Mouse (Mus musculus) layer of hippocampus, postnatal 25 days (tissue): Measurements from ENCODE around the gene Inka2. TPM values are rescaled to one million over a fixed set of nuclear protein-coding genes. Genes with fewer than 3 reads are reported as not detected.
"Not testable (repeated sequence)": the region's sequence is repeated elsewhere in the genome, so short reads cannot be mapped to it uniquely, and the experiment has no call there.

Experiments
- DNase-seq, 2 experiments: peaks; one replicate each; pipeline ENCODE4 v3.0.0; 2022; ENCODE audit warnings: mixed read lengths in 2 of 2, low spot score in 1 of 2; ENCODE audit errors: extremely low spot score in 1 of 2
- total RNA-seq, 2 experiments: library from RNA; stranded (reverse); gene quantifications; 2 replicates each; pipeline ENCODE4 v1.2.3; 2021

Inka2 gene
- total RNA-seq, 2 experiments from 2014 or later: 61.9 to 72.7 TPM

DNA sequence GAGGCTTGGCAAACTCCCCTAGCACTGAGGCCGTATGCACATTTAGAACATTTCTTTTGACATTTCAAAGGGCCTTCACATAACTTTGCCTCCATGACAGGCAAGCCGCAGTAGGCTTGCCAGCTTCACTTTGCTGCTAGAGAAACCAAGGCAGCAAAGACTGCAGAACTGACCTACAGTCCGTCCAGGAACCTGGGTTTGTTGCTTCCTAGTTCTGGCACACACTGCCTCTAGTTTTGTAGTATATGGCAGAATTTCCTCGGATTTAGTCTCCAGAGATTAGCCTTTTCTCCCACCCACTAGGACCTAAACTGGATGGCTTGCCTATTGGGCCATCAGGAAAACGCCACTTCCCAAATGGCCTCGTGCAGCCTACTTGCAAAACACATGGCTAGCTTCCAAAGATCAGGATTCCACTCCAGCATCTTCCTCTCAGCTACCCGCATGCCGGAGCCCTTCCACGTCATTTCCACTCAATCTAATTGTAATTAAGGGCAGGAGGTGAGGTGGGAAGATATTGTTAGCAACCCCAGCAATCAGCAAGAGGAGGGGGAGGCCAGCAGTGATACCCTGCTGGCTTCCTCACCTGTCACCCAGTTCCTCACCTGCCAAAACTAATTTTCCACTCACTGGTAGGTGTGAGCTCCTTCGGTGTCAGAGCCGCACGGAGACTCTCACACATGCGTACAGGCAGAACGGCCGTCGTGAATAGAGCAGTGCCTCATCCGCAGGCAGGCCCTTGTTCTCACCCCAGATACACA lies 7.8 kb upstream of the Inka2 start:
- no peak for DNase-seq

DNA sequence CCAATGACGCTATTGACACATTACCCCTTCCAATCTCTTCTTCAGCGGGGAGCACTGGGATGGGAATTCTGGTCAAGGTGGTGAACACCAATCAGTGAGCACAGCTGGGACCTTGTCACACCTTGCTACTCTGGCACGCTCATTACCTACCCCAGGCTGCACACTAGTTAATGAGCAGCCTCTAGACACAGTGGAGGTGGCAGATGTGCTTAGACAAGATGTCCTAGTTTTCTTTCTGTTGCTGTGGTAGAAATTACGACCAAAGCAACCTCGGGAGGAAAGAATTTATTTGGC lies 7.3 kb upstream of the Inka2 start:
- DNase-seq: no peak

GRCm38 (mm10) chr3:105698311-105698710 lies 6.1 kb upstream of the Inka2 start:
- no peak for DNase-seq

- no peak for DNase-seq
Observed at GRCm38 (mm10) chr3:105699241-105699933, 5.0 kb upstream of the Inka2 start.

GRCm38 (mm10) chr3:105700786-105701185 lies 3.6 kb upstream of the Inka2 start:
- not testable (repeated sequence) for DNase-seq

GRCm38 (mm10) chr3:105701399-105701798 lies 3.0 kb upstream of the Inka2 start:
- DNase-seq: no peak

DNA sequence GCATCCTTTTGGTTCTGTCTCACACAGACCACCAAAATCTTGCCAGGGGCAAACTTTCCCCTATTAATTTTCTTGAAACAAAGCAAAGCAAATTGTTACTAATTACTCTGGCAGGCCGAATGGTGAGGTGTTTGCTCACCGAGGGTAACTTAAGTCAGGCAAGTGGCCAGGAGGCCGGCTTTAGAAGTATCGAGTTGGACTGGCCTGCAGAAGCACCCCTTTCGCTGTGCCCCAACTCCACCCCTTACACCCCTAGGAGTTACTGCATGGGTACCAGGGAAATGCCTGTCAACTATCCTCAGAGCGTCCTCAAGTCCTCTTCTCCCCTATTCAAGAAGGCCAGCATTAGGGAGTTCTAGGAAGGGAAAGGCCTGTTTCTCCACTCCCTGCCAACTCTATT lies 828 bp upstream of the Inka2 start:
- no peak for DNase-seq

- DNase-seq: peak; percentile 75 to 92
Observed at GRCm38 (mm10) chr3:105705061-105705549, 706 bp downstream of the Inka2 start.

DNA sequence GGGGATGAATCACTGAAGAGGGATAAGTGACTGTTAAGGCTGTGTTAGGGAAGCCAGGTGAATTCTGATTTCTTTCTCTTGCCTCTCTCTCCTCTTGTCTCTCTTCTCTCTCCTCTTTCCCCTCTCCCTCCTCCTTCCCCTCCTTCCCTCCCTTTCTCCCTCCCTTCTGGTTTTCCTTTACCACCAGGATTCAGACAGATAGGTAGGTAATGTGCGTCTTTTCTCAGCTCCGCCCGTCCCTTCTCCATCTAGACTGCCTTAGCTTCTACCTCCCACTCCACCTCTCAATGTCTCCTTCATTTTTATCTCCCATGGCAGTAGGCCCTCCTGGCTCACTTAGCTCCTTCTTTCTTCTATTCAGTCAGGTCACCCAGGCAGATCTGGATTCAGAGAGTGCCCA lies 1.2 kb downstream of the Inka2 start:
- DNase-seq: no peak

GRCm38 (mm10) chr3:105706366-105707020 lies 2.1 kb downstream of the Inka2 start:
- no peak for DNase-seq

- no peak for DNase-seq
Observed at GRCm38 (mm10) chr3:105707590-105707989, 3.2 kb downstream of the Inka2 start.

DNA sequence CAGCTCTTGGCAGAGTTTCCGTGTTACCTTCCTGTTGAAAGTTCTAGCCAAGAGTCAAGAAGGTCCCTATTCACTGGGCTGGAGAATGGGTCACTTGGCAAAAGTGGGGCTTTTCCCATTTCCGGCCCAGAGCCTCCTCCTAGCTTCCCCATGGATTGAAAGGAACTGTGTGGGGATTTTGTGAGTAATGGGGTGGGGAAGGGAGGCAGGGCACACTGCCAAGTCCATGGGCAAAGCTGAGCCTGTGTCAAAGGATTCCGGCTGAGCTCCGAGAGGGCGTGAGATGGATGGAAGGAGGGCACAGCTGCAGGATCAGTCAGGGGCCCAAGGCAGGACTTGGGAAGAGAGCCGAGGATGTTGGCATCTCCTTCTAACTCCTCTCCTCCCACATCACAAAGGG lies 5.8 kb downstream of the Inka2 start:
- peak in 1 of 2 experiments; percentile 14 for DNase-seq

DNA sequence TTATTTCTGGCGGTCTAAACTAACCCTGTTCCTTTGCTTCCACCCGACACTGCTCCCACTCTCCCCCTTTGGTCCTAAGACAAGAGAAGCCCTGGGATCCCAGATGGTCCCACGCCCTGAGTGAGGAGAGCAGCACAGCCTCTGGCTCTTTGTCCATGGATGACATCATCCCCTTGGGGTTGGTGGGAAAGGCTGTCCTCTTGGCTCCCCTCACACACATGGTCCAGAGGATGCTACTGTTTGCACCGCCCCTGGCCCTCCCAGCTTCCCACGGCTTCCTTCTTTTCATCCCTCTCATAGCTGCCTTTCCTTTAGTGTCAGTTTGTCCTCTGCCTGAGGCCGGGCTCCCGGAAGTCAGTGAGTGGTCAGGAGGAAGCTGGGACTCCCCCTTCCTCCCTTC lies 7.3 kb downstream of the Inka2 start:
- DNase-seq: no peak

DNA sequence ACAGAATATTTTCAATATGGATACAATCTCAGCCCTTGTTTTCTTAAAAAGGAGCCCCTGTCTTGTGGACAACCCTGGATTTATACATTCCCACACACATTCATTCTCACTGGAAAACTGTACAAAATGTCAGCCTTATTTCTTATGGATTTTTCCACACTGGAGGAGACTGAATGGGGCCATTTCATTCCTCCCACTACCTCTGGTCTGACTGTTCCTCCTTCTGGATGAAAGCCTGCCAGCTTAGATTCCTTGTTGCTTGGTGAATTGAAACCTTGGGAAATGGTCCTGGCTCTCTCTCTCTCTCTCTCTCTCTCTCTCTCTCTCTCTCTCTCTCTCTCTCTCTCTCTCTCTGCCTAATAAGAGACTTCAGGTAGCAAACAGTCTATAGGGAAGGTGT lies 8.4 kb downstream of the Inka2 start:
- DNase-seq: no peak

- no peak for DNase-seq
Observed at GRCm38 (mm10) chr3:105714091-105714819, 9.9 kb downstream of the Inka2 start.

DNA sequence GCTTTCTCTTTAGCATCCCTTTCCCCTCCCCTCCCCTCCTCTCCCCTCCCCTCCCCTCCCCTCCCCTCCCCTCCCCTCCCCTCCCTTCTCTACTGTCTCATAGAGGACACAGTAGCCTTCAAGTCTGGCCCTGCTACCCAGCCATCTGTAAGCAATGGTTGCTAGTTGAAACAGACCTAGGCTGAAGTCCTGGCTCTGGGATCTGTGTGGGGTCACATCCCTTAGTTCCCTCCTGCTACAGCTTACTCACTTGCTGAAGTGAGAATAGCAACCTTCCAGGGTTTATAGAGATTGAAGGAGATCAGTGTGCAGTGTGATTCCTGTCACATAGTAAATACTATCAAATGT lies 10.4 kb downstream of the Inka2 start:
- DNase-seq: no peak

DNA sequence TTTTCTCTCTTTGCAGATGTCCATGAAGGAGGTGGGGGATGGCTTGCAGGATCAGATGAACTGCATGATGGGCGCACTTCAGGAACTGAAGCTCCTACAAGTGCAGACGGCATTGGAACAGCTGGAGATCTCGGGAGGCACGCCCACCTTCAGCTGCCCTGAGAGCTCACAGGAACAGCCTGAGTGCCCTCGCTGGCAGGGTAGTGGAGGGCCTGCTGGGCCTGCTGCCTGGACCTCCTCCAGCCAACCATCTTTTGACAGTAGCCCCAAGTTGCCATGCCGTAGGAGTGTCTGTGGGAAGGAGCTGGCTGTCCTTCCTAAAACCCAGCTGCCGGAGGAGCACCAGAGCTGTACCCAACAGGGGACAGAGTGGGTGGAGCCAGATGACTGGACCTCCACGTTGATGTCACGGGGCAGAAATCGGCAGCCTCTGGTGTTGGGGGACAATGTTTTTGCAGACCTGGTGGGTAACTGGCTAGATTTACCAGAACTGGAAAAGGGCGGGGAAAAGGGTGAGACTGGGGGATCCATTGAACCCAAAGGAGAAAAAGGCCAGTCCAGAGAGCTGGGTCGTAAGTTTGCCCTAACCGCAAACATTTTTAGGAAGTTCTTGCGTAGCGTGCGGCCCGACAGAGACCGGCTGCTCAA lies 12.1 kb downstream of the Inka2 start:
- DNase-seq: no peak

- DNase-seq: peak in 1 of 2 experiments; percentile 14
Observed at GRCm38 (mm10) chr3:105717856-105718555, 13.6 kb downstream of the Inka2 start.

- DNase-seq: no peak
Observed at GRCm38 (mm10) chr3:105718746-105719145, 14.3 kb downstream of the Inka2 start.

DNA sequence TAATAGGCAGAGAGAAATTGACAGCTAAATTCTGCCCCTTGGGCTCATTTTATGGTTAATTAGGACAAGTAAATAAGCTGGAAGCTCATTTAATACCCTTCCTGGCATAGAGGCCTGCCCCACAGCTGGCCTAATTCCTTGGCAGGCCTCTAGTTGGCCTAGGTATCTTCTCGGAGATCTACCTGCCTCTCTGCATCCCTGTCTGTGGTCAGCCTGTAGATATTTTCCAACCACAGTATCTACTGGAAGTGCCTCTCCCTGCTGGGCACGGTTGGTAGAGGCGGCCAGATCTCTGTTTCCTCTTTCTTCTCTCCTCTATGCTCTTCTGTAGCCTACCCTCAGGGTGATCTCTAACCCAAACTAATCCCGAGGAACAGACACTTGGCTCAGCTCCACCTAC lies 15.6 kb downstream of the Inka2 start:
- DNase-seq: peak in 1 of 2 experiments; percentile 14
